Mouse (Mus musculus) stomach, postnatal 0 days (tissue): ENCODE data around the gene Ptprq.

Experiments used
- CTCF ChIP-seq: IDR thresholded peaks from 2 replicates; pipeline ENCODE4 v1.5.1; 2016; ENCODE audit warnings: antibody characterized with exemption, low read depth, mild to moderate bottlenecking, moderate library complexity
- EP300 ChIP-seq: optimal IDR thresholded peaks from 2 replicates; pipeline ENCODE3; 2016; ENCODE audit warnings: antibody characterized with exemption

DNA sequence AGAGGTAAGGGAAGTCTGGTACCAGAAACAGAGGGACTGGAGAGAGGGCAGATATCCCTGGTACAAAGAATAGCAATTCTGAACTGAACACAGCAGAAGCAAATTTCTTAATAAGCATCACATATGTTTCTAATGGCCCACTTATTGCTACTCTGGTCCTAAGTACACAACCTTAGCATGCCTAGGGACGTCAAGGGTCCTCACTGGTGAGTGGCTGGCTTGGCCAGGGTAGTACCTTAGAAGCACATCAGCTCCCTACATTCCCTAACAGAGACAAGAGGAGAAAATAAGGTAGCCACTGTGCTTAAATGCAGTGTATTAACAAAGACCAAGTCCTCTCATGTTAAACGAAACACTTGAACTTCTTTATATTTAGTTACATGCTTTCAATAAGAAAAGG, 21.1 kb downstream of the Ptprq start:
- TF ChIP-seq EP300 (no peak), CTCF (no peak)
